ENCODE assay signal across 8 mouse cellular contexts in genomic region chr1:75180105-75180590, GRCm38 (mm10). TPM values are rescaled to one million over a fixed set of nuclear protein-coding genes. Genes with fewer than 3 reads are reported as not detected.
A peak's percentile ranks its signal among the peaks of the same experiment; 100 is the strongest.
DNase-seq lines count a peak whose midpoint lies in the region; ATAC-seq and TF ChIP-seq lines count a peak whose summit lies in the region.

TSS of gene Abcb6 (minus strand) at chr1:75180392.

- no peaks in the 10 kb centered on the region for H3K9me3 ChIP-seq in MEL (replicated peaks; ENCODE audit: insufficient read depth, low read length)
- H3K9me3 ChIP-seq in lung, embryonic 16.5 days (ENCODE audit: control insufficient read depth, low read length) = 0 out of 2 replicates have a peak, but pooled peaks cover 2% of the 10 kb centered on the region

- H3K4me2 ChIP-seq in lung, embryonic 16.5 days (ENCODE audit: low read depth, low read length) = peak within 1 kb of the TSS; percentile 97

- no peaks in the 10 kb centered on the region for H3K27me3 ChIP-seq in MEL (ENCODE audit: control insufficient read depth in 1 of 2, insufficient read depth in 2 of 2, low read length in 2 of 2)
- no peaks in the 10 kb centered on the region for H3K27me3 ChIP-seq in cerebellum, adult 2 months (ENCODE audit: control insufficient read depth, insufficient read depth, low read length)
- no peaks in the 10 kb centered on the region for H3K27me3 ChIP-seq in lung, embryonic 16.5 days (ENCODE audit: control insufficient read depth, insufficient read depth, low read depth, low read length)

- peaks cover 14% of the 10 kb centered on the region for H3K79me2 ChIP-seq in MEL (ENCODE audit: control insufficient read depth, insufficient read depth, low read length, poor library complexity)

- TF ChIP-seq CTCF in MEL (IDR thresholded peaks at IDR 0.05 in 2 of 3, conservative IDR thresholded peaks at IDR 0.05 in 1 of 3; ENCODE audit: control insufficient read depth in 1 of 3, insufficient read depth in 1 of 3, low read depth in 2 of 3, low read length in 3 of 3, poor library complexity in 1 of 3, severe bottlenecking in 1 of 3) = no peak
- TF ChIP-seq CTCF in cerebellum, adult 2 months (IDR thresholded peaks at IDR 0.05; ENCODE audit: borderline replicate concordance, insufficient read depth, low read depth, low read length) = no peak

- peak within 1 kb of the TSS; percentile 77 for H3K9ac ChIP-seq in MEL (ENCODE audit: control insufficient read depth, low read depth, low read length, poor library complexity, severe bottlenecking)
- H3K9ac ChIP-seq in lung, embryonic 16.5 days (ENCODE audit: low read length) = peak within 1 kb of the TSS; percentile 73

- TF ChIP-seq RAD21 in MEL (IDR thresholded peaks at IDR 0.05; ENCODE audit: low read depth, low read length) = no peak

- peak; percentile 74 to 88 for ATAC-seq in hematopoietic stem cell, adult 5-6 weeks (replicated peaks in 1 of 2; ENCODE audit: insufficient read depth in 1 of 2, low FRiP score in 2 of 2, low TSS enrichment in 1 of 2, low read depth in 1 of 2, poor library complexity in 2 of 2, severe bottlenecking in 2 of 2)
- peak; percentile 92 for ATAC-seq in lung, embryonic 16.5 days (ENCODE audit: low read depth)

- H3K4me3 ChIP-seq in MEL (ENCODE audit: control insufficient read depth in 1 of 2, insufficient read depth in 1 of 2, low read depth in 2 of 2, low read length in 2 of 2) = peak within 1 kb of the TSS; percentile 69 to 84
- peak within 1 kb of the TSS; percentile 70 for H3K4me3 ChIP-seq in cerebellum, adult 2 months (replicated peaks; ENCODE audit: insufficient read depth, low read depth, low read length)
- peak within 1 kb of the TSS; percentile 66 for H3K4me3 ChIP-seq in lung, embryonic 16.5 days (ENCODE audit: low read length)

- peak; percentile 56 to 75; a peak in 3 of 4 replicates for TF ChIP-seq POLR2A in MEL (IDR thresholded peaks at IDR 0.05; ENCODE audit: control insufficient read depth in 1 of 2, insufficient read depth in 1 of 2, low read depth in 1 of 2, low read length in 2 of 2, poor library complexity in 1 of 2)
- TF ChIP-seq POLR2A in cerebellum, adult 2 months (IDR thresholded peaks at IDR 0.05; ENCODE audit: borderline replicate concordance, insufficient read depth, low read length) = peak; percentile 41; the same call in 1 of the 2 replicates

- H3K36me3 ChIP-seq in MEL (ENCODE audit: control insufficient read depth in 1 of 2, insufficient read depth in 2 of 2, low read length in 2 of 2) = peaks cover 0 to 11% of the 10 kb centered on the region in 2 experiments; a peak in 3 of 4 replicates
- H3K36me3 ChIP-seq in lung, embryonic 16.5 days (ENCODE audit: control insufficient read depth, insufficient read depth, low read length) = peaks cover 18% of the 10 kb centered on the region

- 1% methylated on average over 31 of the region's 31 CpGs for WGBS in cerebellum, adult 2 months
- WGBS in lung, embryonic 16.5 days = under 1% methylated on average over 31 of the region's 31 CpGs

- DNase-seq in MEL (ENCODE audit: low read depth, low spot score) = peak; percentile 97
- peak; percentile 83 for DNase-seq in cerebellum, adult 2 months
- DNase-seq in forelimb bud, embryonic 11.5 days (ENCODE audit: low read depth, low spot score) = peak; percentile 87
- peak; percentile 73 for DNase-seq in layer of hippocampus, adult 9-10 months (ENCODE audit: low spot score)
- DNase-seq in ovary, postnatal 14 days (ENCODE audit: low spot score) = peak; percentile 69
- DNase-seq in thymus, postnatal 14 days = peak; percentile 87

- peaks cover 2 to 10% of the 10 kb centered on the region in 2 experiments; a peak in 3 of 4 replicates for H3K4me1 ChIP-seq in MEL (ENCODE audit: control insufficient read depth in 1 of 2, insufficient read depth in 2 of 2, low read length in 2 of 2)
- H3K4me1 ChIP-seq in cerebellum, adult 2 months (ENCODE audit: control insufficient read depth, insufficient read depth, low read length) = peaks cover 8% of the 10 kb centered on the region
- H3K4me1 ChIP-seq in lung, embryonic 16.5 days (replicated peaks; ENCODE audit: control insufficient read depth, insufficient read depth, low read length) = peaks cover 14% of the 10 kb centered on the region

- peak within 1 kb of the TSS; percentile 78 for H3K27ac ChIP-seq in MEL (ENCODE audit: control insufficient read depth, low read depth, low read length)
- H3K27ac ChIP-seq in cerebellum, adult 2 months (ENCODE audit: insufficient read depth, low read length) = no peak within 1 kb of the TSS
- H3K27ac ChIP-seq in lung, embryonic 16.5 days (ENCODE audit: low read length) = peak within 1 kb of the TSS; percentile 14; the same call in 1 of the 2 replicates

- no peak for TF ChIP-seq EP300 in MEL (IDR thresholded peaks at IDR 0.05; ENCODE audit: low read depth in 1 of 2, low read length in 2 of 2)

TF ChIP-seq in MEL, 35 proteins besides CTCF, POLR2A, EP300 and RAD21:
- TF ChIP-seq TBP (IDR thresholded peaks at IDR 0.05; ENCODE audit: low read depth, low read length) (peak; percentile 64; the same call in 1 of the 2 replicates), MYB (IDR thresholded peaks at IDR 0.05; ENCODE audit: low read depth, low read length) (no peak), POLR2AphosphoS5 (IDR thresholded peaks at IDR 0.05; ENCODE audit: borderline replicate concordance, low read depth, low read length) (peak; percentile 71; the same call in 1 of the 2 replicates), ZNF384 (IDR thresholded peaks at IDR 0.05; ENCODE audit: low read depth, low read length) (0 out of 2 replicates have a peak, but pooled peaks have one; percentile 36), CHD2 (IDR thresholded peaks at IDR 0.05; ENCODE audit: low read length) (no peak), TAL1 (IDR thresholded peaks at IDR 0.05; ENCODE audit: low read length) (no peak), MYC (IDR thresholded peaks at IDR 0.05; ENCODE audit: low read depth, low read length) (peak; percentile 85), ZMIZ1 (IDR thresholded peaks at IDR 0.05; ENCODE audit: low read depth, low read length) (peak; percentile 70), MAX (IDR thresholded peaks at IDR 0.05; ENCODE audit: low read length) (peak; percentile 89), NRF1 (IDR thresholded peaks at IDR 0.05; ENCODE audit: insufficient read depth, low read depth, low read length, poor library complexity, severe bottlenecking) (peak; percentile 68), CHD1 (IDR thresholded peaks at IDR 0.05; ENCODE audit: low read depth, low read length) (no peak), SIN3A (IDR thresholded peaks at IDR 0.05; ENCODE audit: low read length) (peak; percentile 70), ETS1 (IDR thresholded peaks at IDR 0.05; ENCODE audit: low read depth, low read length) (peak; percentile 33), UBTF (IDR thresholded peaks at IDR 0.05; ENCODE audit: borderline replicate concordance, insufficient read depth, low read depth, low read length) (no peak), E2F4 (IDR thresholded peaks at IDR 0.05; ENCODE audit: borderline replicate concordance, low read depth, low read length) (peak; percentile 68; the same call in 1 of the 2 replicates), HCFC1 (IDR thresholded peaks at IDR 0.05; ENCODE audit: low read depth, low read length) (peak; percentile 79), KAT2A (conservative IDR thresholded peaks at IDR 0.05; ENCODE audit: low read depth, low read length) (0 out of 2 replicates have a peak, but pooled peaks have one; percentile 48), MAZ (IDR thresholded peaks at IDR 0.05; ENCODE audit: low read depth, low read length) (no peak), TCF12 (IDR thresholded peaks at IDR 0.05; ENCODE audit: low read depth, low read length) (peak; percentile 20; the same call in 1 of the 2 replicates), ELF1 (IDR thresholded peaks at IDR 0.05; ENCODE audit: low read depth, low read length) (0 out of 2 replicates have a peak, but pooled peaks have one; percentile 40), MAFK (IDR thresholded peaks at IDR 0.05; ENCODE audit: borderline replicate concordance, low read depth, low read length) (no peak), ZKSCAN1 (IDR thresholded peaks at IDR 0.05; ENCODE audit: low read depth, low read length) (no peak), NELFE (IDR thresholded peaks at IDR 0.05; ENCODE audit: low read depth, low read length) (peak; percentile 69), RCOR1 (IDR thresholded peaks at IDR 0.05; ENCODE audit: low read depth, low read length) (no peak), GABPA (IDR thresholded peaks at IDR 0.05; ENCODE audit: low read depth, low read length) (no peak), SMC3 (IDR thresholded peaks at IDR 0.05; ENCODE audit: low read depth, low read length) (no peak), POLR2AphosphoS2 (IDR thresholded peaks at IDR 0.05; ENCODE audit: low read length) (peak; percentile 29; the same call in 1 of the 2 replicates), USF1 (IDR thresholded peaks at IDR 0.05; ENCODE audit: low read depth, low read length) (peak; percentile 96), USF2 (IDR thresholded peaks at IDR 0.05; ENCODE audit: borderline replicate concordance in 1 of 2, insufficient read depth in 1 of 2, low read depth in 1 of 2, low read length in 2 of 2) (peak in 1 of 2 experiments; percentile 80; a peak in 2 of 4 replicates), ZC3H11A (IDR thresholded peaks at IDR 0.05; ENCODE audit: low read depth, low read length) (no peak), GATA1 (IDR thresholded peaks at IDR 0.05; ENCODE audit: low read depth, low read length) (no peak), MEF2A (IDR thresholded peaks at IDR 0.05; ENCODE audit: extremely low read depth, insufficient replicate concordance, low read depth, low read length, poor library complexity, severe bottlenecking) (no peak), JUND (IDR thresholded peaks at IDR 0.05; ENCODE audit: low read depth, low read length) (no peak), BHLHE40 (IDR thresholded peaks at IDR 0.05; ENCODE audit: borderline replicate concordance, low read depth, low read length) (no peak), MXI1 (IDR thresholded peaks at IDR 0.05; ENCODE audit: low read depth, low read length) (peak; percentile 94)

RNA-seq across cellular contexts. Expression of gene Abcb6, which starts in this region (rescaled TPM):
- total RNA-seq in MEL (2012; rRNA removed) = 79.2 and 84.4 TPM in 2 replicates
- 10 to 100 TPM in 1 of 2 experiments, not detected in 1; 73.5 TPM for polyA plus RNA-seq in MEL (2012; ENCODE audit: insufficient read depth in 1 of 2, insufficient read length in 2 of 2, low read depth in 1 of 2, low replicate concordance in 2 of 2, missing spikeins in 1 of 2)
- polyA plus RNA-seq in cerebellum, adult 2 months (2012; rRNA removed) = 19.2 and 22.4 TPM in 2 replicates
- 3.4 and 6.2 TPM in 2 replicates for total RNA-seq in hematopoietic stem cell, adult 5-6 weeks (2017)
- 16.3 and 18.8 TPM in 2 replicates for polyA plus RNA-seq in lung, embryonic 16.5 days (2015; fragmentation: Nextera tagmentation; extraction: Ambion mirVana)

Comparison
In these comparisons a context has a peak if more than half of its experiments do, and no peak if none do; other contexts are left out.
1. RNA of gene Abcb6 (total RNA-seq): 79.2 to 84.4 TPM in MEL; 3.4 to 6.2 TPM in hematopoietic stem cell, adult 5-6 weeks; every median in the first group is over 10 times any median in the second.
2. Peak in every context shown above with its lines, with median percentiles within 50 percentile points of each other: DNase-seq and H3K4me3 ChIP-seq.